Mouse (Mus musculus) kidney, postnatal 10 days (tissue): ENCODE data around the gene Aatk.

Experiments
- DNase-seq: peaks from one replicate; pipeline ENCODE4 v3.0.0; 2021; ENCODE audit warnings: mixed read lengths

The Aatk gene

DNA sequence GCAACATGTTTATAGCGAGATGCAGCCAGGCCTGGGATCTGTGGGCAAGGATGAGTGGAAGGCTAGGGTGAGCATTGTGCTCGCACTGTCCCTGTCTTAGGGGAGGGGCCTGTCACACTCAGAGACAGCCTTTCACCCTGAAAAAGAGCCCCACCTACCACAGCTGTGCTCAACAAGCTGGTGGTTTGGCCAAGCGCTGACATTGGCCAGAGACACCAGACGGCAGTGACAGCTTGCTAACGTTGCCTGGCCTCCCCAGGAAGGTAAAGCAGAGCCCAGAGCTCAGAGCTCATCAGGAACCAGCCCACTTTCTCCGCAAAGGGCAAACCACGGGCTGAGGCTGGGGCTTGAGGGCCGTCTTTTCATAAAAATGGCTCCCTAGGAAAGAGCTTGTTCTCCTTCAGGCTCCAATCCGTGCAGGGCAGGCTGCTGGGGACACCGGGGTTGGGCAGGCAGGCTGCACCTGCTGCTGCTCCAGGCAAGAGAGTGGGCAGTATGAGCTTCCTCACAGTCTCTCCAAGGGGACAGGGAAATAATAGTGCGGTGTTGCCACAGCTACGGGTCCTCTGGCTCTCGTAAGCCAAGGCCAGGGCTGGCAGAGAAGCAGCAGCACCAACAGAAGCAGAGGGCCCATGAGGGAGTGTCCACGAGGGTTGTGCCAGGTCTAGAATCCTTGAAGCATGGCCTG lies 4.3 kb upstream of the Aatk start:
- no peak for DNase-seq

DNA sequence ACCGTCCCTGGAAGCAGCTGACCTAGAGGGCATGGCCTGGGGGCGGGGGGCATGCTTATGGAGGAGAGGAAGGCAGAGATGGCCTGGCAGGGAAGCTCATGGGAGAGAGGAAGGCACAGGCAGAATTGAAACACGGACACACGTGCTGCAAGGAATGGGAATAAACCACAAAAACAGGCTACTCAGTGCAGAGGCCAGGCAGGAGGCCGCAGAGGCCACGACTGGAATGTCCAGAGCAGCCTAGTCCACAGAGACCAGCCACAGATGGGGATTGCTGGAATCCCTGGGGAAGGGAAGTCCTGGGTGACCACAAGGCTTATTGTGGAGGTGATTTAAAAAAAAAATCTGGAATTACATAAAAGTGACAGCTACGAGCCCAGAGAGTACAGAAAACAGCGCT lies 2.1 kb upstream of the Aatk start:
- DNase-seq, result no peak

DNA sequence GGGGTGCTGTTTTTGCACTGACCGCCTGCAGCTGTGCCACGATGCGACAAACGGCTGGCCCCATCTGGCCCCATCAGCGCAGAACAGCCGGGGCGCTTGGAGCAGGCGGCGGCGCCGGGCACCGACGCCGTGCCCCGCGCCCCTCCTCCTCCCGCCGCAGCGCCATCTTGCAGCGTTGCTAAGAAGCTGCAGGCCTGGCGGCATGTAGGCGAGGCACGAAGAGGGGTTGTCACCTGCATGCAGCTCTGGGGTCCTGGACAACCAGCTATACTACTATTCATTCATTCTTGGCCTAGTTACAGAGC lies 1.2 kb upstream of the Aatk start:
- DNase-seq, result no peak

DNA sequence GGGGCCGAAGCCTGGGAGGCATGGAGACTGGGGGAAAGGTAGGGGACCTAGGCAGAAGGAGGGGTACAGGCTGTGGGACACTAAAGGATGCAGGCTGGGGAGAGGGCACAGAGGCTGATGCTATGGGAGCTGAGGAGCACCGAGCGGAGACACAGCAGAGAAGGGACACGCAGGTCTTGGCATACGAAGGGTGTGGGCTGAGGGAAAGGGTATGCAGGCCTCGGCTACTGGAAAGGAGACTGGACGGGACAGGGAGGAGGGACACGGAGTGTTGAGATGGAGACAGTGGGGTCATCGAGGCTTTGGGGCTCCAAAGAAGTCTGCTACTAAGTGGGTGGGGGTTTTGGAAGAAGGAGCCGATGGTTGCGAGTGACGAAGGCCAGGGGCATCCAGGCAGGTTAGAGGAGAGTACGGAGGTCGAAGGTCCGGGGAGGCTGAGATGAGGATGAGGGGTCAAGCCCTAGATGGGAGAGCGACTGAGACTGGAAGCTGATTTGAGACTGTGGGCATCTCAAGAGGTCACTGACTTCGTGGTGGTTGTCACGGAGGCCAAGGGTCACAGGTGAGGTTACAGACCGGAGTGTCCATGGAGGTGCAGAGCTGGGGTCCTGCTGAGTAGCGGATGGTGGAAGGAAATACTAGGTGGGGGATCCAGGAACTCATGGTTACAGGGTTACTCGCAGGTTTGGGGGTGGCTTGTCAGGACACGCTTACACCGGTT lies 724 bp upstream of the Aatk start:
- no peak for DNase-seq

DNA sequence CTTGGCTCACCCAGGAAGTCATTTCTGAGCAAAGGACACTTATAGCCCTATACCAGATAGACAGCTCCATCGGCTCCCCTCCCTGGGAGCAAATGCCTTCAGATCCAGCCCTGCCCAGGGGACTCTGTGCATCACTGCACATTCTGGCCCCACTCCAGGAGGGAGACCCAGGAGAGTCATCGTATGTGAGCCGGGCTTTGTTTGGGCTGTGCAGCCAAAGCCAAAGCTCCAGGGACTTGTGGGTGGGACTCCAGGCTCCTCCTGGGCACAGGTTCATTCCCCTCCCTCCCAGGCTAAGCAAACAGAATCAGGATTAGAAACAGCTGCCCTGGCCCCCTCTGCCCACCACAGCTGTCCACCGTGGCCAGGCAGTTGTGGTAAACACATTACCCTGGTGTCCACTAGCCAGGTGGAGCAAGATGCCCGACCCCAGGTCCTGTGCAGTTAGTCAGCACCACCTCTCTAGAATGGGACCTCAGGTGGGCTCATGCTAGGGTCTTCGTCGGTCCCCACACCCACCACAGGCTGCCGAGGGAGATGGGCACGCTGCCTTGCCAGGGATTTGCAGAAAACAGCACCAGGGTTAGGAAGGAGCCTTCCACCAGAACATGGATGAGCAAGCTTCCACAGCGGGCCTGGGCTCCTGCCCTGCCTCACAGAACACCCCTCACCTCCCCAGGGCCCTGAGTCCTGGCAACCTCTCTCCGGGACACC lies 971 bp downstream of the Aatk start:
- DNase-seq, result peak; percentile 73

DNA sequence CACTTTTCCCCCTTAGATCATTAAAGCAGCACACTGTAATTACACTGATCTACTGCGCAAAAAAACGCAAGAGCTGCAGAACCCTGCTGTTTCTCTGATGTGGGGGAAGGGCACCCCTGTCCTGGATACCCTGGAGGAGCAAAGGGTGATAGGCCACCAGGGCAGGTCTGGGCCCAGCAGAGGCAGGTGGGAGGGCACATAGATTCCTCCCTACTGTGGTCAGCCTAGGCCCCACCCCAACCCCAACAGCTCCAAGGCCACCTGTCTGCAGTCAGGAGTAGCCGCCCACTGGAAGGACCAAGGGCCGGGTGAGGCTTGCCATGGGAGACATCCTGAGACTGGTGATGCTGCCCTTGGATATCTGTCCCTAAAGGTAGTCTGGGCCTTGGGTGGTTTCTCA lies 1.6 kb downstream of the Aatk start:
- no peak for DNase-seq

DNA sequence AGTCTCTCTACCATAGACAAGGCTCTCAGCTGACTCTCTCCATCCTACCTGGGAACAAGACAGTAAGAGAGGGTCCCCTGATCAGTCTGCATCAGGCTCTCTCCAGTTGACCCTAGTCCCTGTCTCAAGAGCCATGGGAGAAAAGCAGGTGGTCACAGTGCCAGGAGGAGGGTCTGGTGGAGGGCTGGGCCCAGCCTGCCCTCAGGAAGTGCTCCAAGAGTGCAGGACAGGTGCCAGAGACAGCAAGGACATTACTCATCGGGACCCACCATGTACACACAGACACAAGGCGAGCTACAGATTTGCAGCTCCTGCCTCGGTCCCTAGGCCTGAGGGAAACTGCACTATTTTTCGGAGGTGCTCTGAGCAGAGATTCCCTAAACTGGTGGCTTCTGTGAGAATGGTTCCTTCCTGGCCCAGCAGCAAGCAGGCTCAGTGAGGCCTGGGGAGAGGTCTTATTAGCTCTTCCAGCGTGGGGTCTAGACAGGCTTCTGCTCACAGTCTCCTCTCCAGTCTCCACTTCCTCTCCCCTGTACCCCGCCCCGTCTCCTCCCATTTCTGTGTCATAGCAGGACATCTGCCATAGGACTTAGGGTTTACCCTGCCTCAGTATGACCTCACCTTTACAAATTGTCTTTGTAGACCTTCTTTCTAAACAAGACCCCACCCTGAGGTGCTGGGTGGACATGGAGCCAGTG lies 4.7 kb downstream of the Aatk start:
- no peak for DNase-seq

DNA sequence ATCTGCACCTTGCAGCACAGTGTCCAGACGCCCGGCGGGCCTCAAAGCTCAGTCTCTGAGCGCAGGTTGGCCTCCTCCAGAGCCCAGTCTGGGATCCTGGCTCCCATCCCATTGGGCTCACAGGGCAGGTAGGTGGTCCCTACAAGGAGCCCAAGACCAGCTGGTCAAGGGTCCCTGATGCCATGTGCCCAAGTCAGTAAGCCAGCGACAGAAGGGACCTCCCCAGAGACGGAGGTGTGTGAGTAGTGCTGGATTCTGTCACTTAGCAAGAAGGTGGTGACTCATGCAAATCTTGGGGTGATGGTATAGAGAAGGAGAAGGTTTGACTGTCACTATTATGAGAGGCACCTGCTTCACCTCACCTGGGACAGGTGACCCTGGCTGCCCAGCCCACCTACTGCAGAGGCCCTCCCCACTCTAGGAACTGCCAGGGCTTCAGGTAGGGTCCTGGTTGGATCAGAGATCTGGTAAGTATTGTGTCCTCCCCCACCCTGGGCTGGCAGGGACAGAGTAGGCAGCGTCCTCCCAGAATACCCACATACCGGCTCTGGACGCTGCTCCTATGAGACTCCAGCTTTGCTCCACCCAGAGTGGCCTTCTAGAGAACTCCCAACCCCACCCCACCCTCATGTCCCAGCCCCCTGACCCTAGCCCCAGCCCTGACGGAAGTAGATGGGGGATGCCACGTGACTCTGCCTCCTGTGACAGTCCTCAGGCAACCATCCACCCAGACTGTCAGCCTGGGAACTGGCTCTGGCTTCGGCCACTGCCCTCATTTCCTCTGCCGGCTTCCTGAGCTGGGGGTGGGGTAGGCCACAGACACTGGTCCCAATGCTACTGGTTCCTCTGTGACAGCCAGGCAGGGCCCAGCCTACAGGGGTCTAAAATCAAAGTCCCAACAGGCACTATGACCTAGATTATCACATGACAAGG lies 5.5 kb downstream of the Aatk start:
- DNase-seq, result peak; percentile 87

DNA sequence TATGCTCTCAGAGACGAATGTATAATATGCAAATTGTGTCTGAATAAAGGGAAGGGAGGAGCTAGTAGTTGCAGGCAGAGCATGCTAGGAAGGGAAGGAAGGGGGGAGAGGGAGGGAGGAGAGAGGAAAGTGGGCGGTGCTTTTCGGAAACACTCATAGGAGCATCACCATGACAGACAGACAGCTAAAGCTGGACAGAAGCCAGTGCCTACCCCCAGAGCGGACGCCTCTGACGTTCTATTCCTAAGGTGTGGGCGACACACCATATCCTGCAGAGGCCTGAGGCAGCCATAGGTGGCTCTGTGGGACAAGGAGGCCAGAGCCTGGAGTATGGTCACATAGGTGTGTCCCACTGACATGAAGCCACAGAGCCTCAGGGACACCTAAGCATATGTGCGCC lies 6.5 kb downstream of the Aatk start:
- peak; percentile 50 for DNase-seq

DNA sequence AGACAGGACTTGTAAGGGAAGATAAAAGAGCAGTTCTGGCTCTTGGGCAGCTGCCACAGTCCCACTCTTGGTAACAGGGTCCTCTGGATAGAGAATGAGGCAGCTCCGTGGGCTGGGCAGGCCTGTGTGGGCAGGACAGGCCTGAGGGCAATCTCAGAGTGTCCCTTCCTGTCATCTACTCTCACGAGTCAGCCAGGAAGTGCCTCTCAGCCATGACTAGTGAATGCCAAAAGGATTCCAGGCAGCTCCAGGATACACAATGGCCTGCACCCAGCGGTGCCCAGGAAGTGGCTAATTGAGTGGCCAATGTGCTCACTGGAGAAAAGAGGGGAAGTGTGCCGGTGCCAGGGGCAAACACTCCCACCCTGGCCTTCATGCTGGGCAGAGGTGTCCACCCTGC lies 7.4 kb downstream of the Aatk start:
- no peak for DNase-seq

DNA sequence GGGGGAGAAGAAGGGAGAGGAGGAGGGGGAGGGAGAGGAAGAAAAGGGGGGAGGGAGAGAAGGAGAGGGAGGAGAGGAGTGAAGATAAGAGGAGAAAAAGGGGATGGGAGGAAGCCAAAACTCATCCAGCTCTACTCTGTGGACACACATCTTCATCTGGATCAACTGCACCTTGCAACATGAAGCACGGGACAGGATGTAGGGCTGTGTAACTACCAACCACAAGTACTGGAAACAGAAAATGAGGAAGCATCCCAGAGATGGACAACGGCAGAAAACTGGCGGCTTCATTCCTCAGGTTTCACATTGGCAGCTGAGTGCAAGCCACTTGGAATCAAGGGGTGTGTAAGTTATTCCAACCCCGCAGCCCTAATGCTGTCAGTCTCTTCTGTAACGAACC lies 12.2 kb downstream of the Aatk start:
- DNase-seq, result no peak

DNA sequence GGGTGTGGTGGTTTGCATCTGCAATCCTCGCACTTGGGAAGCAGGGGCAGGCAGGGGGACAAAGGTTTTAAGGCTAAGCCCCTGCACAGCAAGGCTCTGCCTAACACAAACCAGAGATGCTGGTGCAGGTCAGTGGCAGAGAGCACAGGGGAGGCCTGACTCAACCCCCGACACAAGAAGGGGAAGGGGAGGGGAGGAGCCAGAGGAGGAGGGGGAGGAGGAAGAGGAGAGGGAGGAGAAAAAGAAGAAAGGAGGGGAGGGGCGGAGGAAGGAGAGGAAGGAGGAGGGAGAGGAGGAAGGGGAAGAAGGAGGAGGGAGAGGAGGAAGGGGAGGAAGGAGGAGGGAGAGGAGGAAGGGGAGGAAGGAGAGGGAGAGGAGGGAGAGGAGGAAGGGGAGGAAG lies 12.7 kb downstream of the Aatk start:
- no peak for DNase-seq

DNA sequence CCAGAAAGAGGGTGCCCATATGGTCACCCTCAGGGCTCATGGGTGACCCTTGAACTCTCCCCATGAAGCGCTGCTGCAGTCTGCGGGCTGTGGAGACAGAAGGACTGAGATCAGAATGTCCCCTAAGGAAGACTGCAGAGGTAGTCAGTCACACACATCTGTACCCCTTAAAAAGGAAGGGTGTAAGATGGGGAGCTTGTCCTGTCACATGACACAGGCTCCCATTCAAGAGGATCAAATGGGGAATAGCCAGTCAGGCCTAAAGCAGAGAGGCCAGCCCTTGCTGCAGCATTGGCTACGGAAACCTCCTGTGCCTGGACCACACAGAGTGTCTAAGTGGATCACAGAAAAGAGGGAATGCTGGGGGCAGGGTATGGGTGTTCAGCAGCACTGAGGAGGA lies 13.5 kb downstream of the Aatk start:
- no peak for DNase-seq

DNA sequence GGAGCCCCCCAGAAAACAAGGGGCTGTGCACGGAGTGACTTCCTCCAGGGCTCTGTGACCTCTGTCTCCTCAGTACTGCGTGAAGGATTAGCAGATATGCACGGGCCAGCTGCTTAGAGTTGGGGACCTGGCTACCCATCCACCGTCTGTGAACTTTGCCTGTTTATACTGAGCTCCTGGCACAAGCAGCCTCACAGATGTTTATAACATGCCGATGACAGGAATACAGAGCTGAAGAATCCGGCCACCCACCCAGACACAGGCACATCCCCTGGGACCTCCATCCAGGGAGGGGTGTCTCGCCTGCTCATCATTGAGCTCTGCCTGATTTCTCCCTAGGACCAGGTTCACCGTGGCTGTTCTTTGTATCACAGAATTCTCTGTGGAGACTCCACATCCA lies 14.9 kb downstream of the Aatk start:
- no peak for DNase-seq

DNA sequence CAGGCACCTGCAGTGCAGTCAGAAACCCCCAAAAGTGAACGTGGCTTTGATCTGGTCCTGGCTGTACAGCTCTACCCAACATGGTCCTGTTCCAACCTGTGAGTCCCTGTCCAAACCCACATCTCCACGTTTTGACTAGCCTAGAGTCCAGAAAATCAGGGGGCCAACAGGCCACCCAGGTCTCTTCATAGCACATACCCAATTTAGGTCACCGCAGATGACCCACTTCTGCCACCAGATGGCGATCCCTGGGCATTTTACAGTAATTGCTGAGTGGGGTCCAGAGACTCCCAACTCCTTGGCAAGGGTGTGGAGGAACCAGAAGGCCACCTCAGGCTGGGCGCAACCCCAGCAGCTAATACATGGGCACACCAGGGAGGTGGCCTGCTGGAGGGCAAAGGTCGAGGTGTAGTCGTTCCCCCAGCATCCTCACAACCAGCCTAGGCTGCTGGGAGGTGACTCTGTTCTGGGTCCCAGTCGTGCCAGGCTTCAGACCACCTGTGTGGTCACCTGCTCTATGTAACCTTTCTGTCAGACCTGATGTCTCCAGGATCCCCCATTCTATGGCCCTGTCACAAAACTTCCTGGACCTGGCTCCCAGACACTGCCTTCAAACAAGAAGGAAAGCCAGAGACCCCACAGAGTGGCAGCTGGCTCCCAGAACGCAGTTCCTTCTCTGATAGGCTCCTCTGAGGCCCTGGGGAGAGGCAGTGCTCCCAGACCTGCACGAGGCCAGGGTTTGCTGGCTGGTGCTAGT lies 16.6 kb downstream of the Aatk start:
- peak; percentile 81 for DNase-seq

DNA sequence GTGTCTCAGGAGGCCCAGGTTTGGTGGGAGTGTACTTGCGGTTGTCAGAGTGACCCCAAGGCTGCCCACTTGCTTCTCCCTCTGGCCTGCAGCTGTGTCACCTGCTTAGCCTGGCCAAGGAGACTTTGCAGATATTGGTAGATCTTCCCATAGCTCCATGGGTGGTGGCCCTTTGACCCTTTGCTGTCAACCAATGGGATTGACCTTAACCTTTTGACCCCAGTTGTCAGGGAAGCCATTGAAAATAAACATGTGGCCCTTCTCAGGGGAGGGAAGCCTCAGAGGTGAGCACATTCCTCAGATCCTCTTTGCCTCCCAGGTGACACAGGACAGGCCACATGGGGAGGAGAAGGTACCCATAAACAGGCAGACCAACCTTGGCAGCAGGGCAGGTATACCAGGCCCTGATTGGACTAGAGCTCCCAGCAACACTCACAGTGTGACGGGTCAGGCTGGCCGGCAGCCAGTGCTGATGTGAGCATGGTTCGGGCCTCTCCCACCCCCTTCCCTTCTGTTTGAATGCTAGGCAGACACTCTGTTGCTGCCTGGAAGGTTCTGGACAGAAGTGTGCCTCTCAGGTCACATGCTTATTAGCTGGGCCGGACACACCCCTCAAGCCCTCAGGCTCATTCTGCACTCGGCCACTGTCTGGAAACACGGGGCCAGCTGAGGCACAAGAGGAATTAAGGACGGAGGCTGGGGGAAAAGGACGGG lies 17.4 kb downstream of the Aatk start:
- DNase-seq, result peak; percentile 88

DNA sequence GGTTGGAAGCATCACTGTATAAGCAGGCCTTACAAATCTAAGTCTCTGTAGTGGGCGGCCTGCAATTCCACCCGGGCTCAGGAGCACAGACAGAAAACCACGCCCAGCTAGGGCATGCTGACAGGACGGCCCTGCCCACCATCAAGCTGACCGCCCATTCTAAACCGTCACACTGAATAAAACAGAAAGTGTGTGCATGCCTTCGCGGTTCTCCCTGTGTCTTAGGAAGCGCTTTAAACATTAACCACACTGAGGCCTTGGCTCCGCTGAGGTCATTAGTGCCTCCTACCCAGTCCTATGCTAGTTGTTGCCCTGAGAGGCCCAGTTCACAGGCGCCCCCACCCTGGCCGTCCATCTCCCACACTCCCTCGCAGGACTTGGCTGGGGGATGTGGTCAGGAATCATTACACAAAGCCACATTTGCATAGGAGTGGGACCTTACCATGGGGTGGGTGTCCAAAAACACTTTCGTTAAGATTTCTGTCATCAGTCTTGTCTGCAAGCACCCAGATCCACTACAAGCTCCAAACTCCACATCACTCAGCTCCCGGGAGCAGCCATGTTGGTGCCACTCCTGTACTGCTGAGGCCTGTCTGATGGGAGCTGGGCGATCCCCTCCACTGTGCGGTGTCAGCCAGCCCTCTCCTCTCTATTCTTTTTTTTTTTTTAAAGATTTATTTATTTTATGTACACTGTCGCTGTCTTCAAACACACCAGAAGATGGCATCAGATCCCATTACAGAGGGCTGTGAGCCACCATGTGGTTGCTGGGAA lies 18.5 kb downstream of the Aatk start:
- peak; percentile 75 for DNase-seq

DNA sequence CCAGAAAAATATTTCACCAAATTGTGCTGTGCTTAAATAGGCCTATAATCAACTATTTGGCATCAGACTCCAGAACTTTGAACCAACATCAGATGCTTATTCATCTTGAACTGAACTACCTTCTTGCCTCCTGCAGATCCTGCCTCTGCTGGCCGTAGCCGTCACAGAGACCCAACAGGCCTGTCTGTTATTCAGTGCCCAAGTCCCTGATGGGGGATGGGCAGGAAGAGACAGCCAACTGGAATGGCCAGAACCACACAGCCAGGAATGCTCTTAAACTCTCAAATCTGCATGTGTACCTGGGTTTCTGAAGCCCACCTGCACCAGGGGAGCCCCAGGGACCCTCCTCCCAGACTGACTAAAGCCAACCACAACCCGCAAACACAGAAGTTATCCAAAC lies 20.0 kb downstream of the Aatk start:
- peak; percentile 50 for DNase-seq

DNA sequence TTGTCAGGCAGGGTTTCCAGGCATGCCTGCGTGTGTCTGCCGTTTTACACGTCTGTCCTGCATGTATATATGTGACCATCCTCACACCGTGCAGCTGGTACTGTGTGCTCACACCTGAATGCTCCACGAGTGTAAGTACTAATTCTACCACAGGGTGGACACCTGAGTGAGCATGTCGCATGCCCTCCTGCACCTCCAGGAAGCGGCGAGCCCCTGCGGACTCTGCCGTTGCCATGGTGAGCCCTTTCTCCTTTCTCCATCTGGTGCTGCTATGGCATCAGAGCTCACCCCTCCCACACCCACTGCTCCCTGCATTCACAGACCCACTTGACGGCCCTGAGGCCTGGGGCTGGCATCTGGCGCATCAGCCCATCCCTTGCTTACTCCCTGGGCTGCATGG lies 24.1 kb downstream of the Aatk start:
- DNase-seq, result no peak

DNA sequence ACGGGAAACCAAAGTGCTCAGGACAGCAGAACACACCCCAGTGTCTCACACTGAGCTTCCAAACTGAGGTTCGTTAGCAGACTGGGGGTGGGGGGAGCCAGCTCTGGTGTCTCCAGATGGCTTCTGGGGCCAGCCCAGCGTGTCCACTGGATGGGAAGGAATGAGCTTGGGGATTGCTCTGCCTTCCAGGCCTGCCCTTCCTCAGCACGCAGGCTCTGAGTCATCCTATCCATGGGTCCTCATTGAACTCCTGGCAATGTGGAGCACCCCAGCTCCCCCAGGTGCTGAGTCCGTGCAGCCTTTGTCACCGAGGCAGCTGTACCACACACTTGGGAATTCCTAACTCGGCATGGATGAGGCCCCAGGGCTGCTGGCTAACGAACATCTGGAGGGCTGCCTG lies 24.8 kb downstream of the Aatk start:
- DNase-seq, result no peak
